Mouse (Mus musculus) stomach, postnatal 0 days (tissue): ENCODE results near the gene Retreg3. TPM values are rescaled to one million over a fixed set of nuclear protein-coding genes. Genes with fewer than 3 reads are reported as not detected.

Experiments used
- ATAC-seq: fragments of 200-750 bp; cut with Nextera tagmentation; 2 replicates; pipeline ENCODE4 v1.8.0; 2017; ENCODE audit not compliant: low FRiP score, low TSS enrichment
- DNase-seq: peaks from one replicate; pipeline ENCODE4 v3.0.0-alpha.2; 2016; ENCODE audit warnings: low spot score
- H3K27ac ChIP-seq: fragments of 300-500 bp; sonication (generic); replicated peaks from 2 replicates; pipeline ENCODE4 v1.5.1; 2014; ENCODE audit warnings: mild to moderate bottlenecking, control low read depth
- H3K27me3 ChIP-seq: fragments of 300-500 bp; sonication (generic); 2 replicates; pipeline ENCODE4 v1.6.1; 2014; ENCODE audit warnings: low read length; ENCODE audit not compliant: control insufficient read depth, insufficient read depth
- H3K36me3 ChIP-seq: fragments of 300-500 bp; sonication (generic); 2 replicates; pipeline ENCODE4 v1.6.1; 2014; ENCODE audit warnings: low read length, mixed read lengths; ENCODE audit not compliant: control insufficient read depth, insufficient read depth
- H3K4me1 ChIP-seq: fragments of 300-500 bp; sonication (generic); replicated peaks from 2 replicates; pipeline ENCODE4 v1.6.1; 2014; ENCODE audit warnings: antibody characterized with exemption; ENCODE audit not compliant: control insufficient read depth, insufficient read depth
- H3K4me2 ChIP-seq: fragments of 300-500 bp; sonication (generic); replicated peaks from 2 replicates; pipeline ENCODE4 v1.6.1; 2014; ENCODE audit warnings: low read depth, mild to moderate bottlenecking, control low read depth, moderate library complexity
- H3K4me3 ChIP-seq: fragments of 300-500 bp; sonication (generic); 2 replicates; pipeline ENCODE4 v1.5.1; 2014; ENCODE audit warnings: low read depth, low read length, control low read depth
- H3K9ac ChIP-seq: fragments of 300-500 bp; sonication (generic); 2 replicates; pipeline ENCODE4 v1.6.1; 2014; ENCODE audit warnings: mild to moderate bottlenecking, low read length, control low read depth, mixed read lengths
- H3K9me3 ChIP-seq: fragments of 300-500 bp; sonication (generic); 2 replicates; pipeline ENCODE4 v1.6.1; 2016; ENCODE audit warnings: low read length; ENCODE audit not compliant: control insufficient read depth
- CTCF ChIP-seq: IDR thresholded peaks from 2 replicates; pipeline ENCODE4 v1.5.1; 2016; ENCODE audit warnings: antibody characterized with exemption, low read depth, mild to moderate bottlenecking, moderate library complexity
- EP300 ChIP-seq: optimal IDR thresholded peaks from 2 replicates; pipeline ENCODE3; 2016; ENCODE audit warnings: antibody characterized with exemption
- WGBS: fragments of 180-500 bp; shearing (Covaris S2); extraction: QIAGEN DNeasy Blood & Tissue Kit; methylation state at CpG from one replicate; pipeline ENCODE4 v1.1.7; 2014; 5-methylcytosine and 5-hydroxymethylcytosine counted together
- polyA plus RNA-seq: library from polyadenylated mRNA; unstranded; fragments of >200 nt; fragmentation: Nextera tagmentation; extraction: Ambion mirVana; gene quantifications from 2 replicates; pipeline ENCODE4 v1.2.1, GENCODE M21; 2015

Gene Retreg3
- polyA plus RNA-seq, 1 experiment from 2014 or later: 16.1 TPM

DNA sequence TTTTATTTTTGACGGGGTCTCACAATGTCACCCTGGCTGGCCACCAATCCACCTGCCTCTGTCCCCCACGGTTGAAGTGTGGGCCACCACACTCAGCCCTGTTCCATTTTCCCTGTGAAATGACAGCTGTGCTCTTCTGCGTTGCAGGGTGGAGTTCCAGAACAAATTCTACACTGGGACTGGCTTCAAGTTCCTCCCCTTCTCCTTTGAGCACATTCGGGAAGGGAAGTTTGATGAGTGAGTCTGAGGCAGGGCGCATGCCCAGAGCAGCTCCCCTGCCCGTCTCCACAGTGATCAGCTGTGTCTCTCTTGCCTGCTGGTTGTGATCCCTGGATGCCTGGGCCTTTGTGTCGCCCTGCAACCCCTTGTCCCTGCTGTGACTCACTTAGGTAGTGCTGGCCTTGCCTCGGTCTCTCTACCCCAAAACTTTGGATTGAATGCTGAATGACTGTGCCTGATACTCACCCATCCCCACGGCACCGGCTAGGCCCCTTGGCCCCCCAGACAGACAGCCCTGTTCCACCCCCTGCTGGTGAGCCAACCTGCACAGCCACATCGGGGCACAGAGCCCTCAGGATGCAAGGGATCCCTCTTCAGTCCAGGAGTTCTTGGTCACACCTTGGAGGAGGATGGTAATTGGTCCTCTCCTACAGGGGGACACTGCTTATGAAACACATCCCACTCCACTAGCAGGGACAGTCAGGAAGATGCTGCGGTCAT lies 57.4 kb downstream of the Retreg3 start:
- Histone ChIP-seq H3K27me3 (no peaks in the 10 kb centered on the region), H3K36me3 (0 out of 2 replicates have a peak, but pooled peaks cover 3% of the 10 kb centered on the region), H3K27ac (peak overlapping the region; percentile 94), H3K9me3 (no peaks in the 10 kb centered on the region), H3K4me1 (peaks cover 25% of the 10 kb centered on the region), H3K4me2 (no peak overlapping the region), H3K9ac (no peak overlapping the region), H3K4me3 (no peak overlapping the region)
- TF ChIP-seq CTCF: peak; percentile 47
- TF ChIP-seq EP300: no peak
- no peak for DNase-seq
- 53% methylated on average over 12 of the region's 12 CpGs for WGBS
- no peak for ATAC-seq

DNA sequence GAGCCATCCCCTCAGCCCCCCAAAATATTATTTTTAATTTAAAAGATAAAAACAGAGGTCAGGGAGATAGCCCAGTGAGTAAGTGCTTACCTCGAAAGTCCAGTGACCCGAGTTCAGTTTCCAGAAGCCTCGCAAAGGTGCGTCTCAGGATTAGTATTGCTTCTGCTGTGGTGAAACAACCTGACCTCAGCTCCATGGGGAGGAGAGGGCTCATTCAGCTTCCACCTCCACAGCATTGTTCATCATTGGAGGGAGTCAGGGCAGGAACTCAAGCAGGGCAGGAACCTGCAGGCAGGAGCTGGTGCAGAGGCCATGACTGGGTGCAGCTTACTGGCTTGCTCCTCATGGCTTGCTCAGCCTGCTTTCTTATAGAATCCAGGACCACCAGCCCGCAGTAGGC lies 58.6 kb downstream of the Retreg3 start:
- DNase-seq: no peak
- ATAC-seq: no peak
- 0 out of 2 replicates have a peak, but pooled peaks cover 3% of the 10 kb centered on the region for H3K36me3 ChIP-seq
- WGBS: 77% methylated on average over 5 of the region's 5 CpGs
- peaks cover 32% of the 10 kb centered on the region for H3K4me1 ChIP-seq
- TF ChIP-seq CTCF (no peak; the same call in 1 of the 2 replicates), EP300 (no peak)
- no peak overlapping the region for H3K9ac ChIP-seq
- no peaks in the 10 kb centered on the region for H3K27me3 ChIP-seq
- no peak overlapping the region for H3K4me3 ChIP-seq
- no peaks in the 10 kb centered on the region for H3K9me3 ChIP-seq
- peak overlapping the region; percentile 94 for H3K27ac ChIP-seq
- H3K4me2 ChIP-seq: no peak overlapping the region

DNA sequence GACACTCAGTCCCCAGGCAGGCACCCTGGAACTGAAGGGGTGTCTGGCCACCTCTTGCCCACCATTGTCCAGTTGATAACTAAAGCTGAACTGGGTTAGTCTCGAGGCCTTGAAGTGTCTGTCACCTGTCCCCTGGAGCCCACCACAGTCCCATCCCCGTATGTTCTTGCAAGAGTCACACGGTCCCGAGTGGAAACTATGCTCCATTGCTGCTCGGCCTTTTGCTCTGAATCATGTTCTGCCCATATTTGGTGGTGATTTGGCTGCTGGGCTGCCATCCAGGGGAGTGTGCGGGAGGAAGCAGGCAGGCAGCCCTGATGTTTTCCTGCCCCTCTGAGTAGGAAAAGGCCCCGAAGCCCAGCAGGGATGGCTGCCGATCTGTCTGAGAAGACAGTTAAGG lies 59.6 kb downstream of the Retreg3 start:
- TF ChIP-seq CTCF: peak; percentile 53
- TF ChIP-seq EP300: peak; percentile 55
- Histone ChIP-seq H3K9ac (peak overlapping the region; percentile 47), H3K27me3 (no peaks in the 10 kb centered on the region), H3K4me1 (peaks cover 34% of the 10 kb centered on the region), H3K4me2 (no peak overlapping the region), H3K9me3 (no peaks in the 10 kb centered on the region), H3K4me3 (no peak overlapping the region), H3K27ac (peak overlapping the region; percentile 94), H3K36me3 (0 out of 2 replicates have a peak, but pooled peaks cover 6% of the 10 kb centered on the region)
- WGBS: 21% methylated on average over 8 of the region's 8 CpGs
- DNase-seq: peak; percentile 71
- ATAC-seq: peak; percentile 9; the same call in 1 of the 2 replicates

DNA sequence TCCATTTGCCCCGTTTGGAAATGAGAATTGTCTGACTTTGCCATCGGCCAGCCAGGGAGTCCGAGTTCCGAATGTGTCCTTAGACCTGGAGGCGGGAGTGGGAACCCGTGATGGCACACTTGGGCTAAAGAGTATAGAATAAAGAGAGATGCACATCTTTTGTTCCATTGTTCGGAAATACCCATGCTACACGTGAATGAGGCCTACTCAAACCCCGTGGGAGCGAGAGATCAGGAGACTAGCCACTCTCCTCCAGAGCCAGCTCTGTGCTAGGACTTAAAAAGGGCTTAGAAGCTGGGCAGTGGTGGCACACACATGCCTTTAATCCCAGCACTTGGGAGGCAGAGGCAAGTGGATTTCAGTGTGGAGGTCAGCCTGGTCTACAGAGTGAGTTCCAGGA lies 60.2 kb downstream of the Retreg3 start:
- Histone ChIP-seq H3K9me3 (no peaks in the 10 kb centered on the region), H3K27me3 (no peaks in the 10 kb centered on the region), H3K36me3 (0 out of 2 replicates have a peak, but pooled peaks cover 6% of the 10 kb centered on the region), H3K4me2 (no peak overlapping the region), H3K4me3 (no peak overlapping the region), H3K4me1 (peaks cover 31% of the 10 kb centered on the region), H3K9ac (peak overlapping the region; percentile 47), H3K27ac (peak overlapping the region; percentile 94)
- TF ChIP-seq CTCF (no peak), EP300 (no peak)
- ATAC-seq (no peak), DNase-seq (no peak)
- WGBS: 82% methylated on average over 10 of the region's 10 CpGs

DNA sequence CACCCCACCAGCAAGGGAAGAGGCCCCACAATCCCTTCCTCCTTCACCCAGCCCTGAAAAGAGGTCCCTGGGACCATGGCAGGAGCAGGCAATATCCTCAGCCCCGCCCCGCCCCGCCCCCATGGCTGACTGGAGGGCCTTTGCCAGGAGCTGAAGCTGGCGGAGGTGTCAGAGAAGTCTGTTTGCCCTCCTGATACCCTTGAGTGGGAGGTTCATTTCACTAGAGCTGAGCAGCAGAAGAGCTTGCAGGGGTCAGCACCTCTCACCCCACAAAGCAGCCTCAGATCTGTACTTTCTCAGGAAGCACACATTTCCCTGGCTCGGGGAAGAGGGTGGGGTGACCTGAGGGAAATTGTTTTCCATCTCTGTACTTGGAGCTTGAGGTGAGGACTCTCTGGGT lies 61.0 kb downstream of the Retreg3 start:
- H3K4me2 ChIP-seq: no peak overlapping the region
- TF ChIP-seq EP300 (no peak), CTCF (no peak)
- H3K9ac ChIP-seq: no peak overlapping the region
- H3K27ac ChIP-seq: peak overlapping the region; percentile 94
- WGBS: 40% methylated on average over 5 of the region's 5 CpGs
- ATAC-seq (no peak), DNase-seq (peak; percentile 59)
- H3K9me3 ChIP-seq: no peaks in the 10 kb centered on the region
- no peaks in the 10 kb centered on the region for H3K27me3 ChIP-seq
- peaks cover 29% of the 10 kb centered on the region for H3K4me1 ChIP-seq
- peaks cover 10% of the 10 kb centered on the region; the same call in 1 of the 2 replicates for H3K36me3 ChIP-seq
- no peak overlapping the region for H3K4me3 ChIP-seq

DNA sequence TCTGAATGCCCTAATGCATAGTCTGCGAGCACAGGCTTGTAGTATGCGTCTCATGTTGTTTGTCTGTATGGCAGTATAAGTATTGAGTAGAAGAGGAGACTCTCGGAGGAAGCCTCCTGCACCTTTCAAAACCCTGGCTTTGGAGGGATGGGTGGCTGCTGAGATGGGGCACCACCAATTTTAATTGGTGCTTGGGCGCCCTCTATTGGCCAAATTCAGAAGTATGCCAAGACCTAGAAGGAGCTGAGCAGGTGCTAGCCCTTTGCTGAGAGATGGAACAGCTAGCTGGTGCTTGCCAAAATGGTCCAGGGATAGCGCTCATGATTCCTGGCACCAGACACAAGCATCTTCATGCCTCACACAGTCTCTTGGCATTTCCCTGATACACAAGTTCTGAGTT lies 61.8 kb downstream of the Retreg3 start:
- Histone ChIP-seq H3K36me3 (peaks cover 8% of the 10 kb centered on the region; the same call in 1 of the 2 replicates), H3K27ac (peak overlapping the region; percentile 90), H3K9me3 (no peaks in the 10 kb centered on the region), H3K4me3 (no peak overlapping the region), H3K27me3 (no peaks in the 10 kb centered on the region), H3K4me1 (peaks cover 21% of the 10 kb centered on the region), H3K4me2 (no peak overlapping the region), H3K9ac (no peak overlapping the region; the same call in 1 of the 2 replicates)
- TF ChIP-seq CTCF: peak; percentile 91
- no peak for TF ChIP-seq EP300
- DNase-seq (peak; percentile 85), ATAC-seq (peak; percentile 28; the same call in 1 of the 2 replicates)
- WGBS: 21% methylated on average over 5 of the region's 5 CpGs
